Mouse (Mus musculus): ENCODE measurements around the gene Dlk1. TPM values are rescaled to one million over a fixed set of nuclear protein-coding genes. Genes with fewer than 3 reads are reported as not detected.

Dlk1 gene
- 198 and 211 TPM in 2 replicates for polyA plus RNA-seq (2015; fragmentation: Nextera tagmentation; extraction: Ambion mirVana)

GRCm38 (mm10) chr12:109452592-109452991 is at the start of gene Dlk1:
Gene Dlk1, plus strand, starts transcription at chr12:109452823.

Other genes starting within 250 kb of the Dlk1 start
- gene Rtl1, start 147.5 kb downstream of the Dlk1 start, polyA plus RNA-seq (2015; fragmentation: Nextera tagmentation; extraction: Ambion mirVana), result 0.30 and 0.49 TPM in 2 replicates

Data from urinary bladder, postnatal 0 days (tissue).